Mouse (Mus musculus): ENCODE results near the gene Jmjd1c.
"Not testable (repeated sequence)": the region's sequence is repeated elsewhere in the genome, so short reads cannot be mapped to it uniquely, and the experiment has no call there.

Gene Jmjd1c

GRCm38 (mm10) chr10:67104543-67104942 is 8.6 kb downstream of the Jmjd1c start:
- no peak for DNase-seq (ENCODE audit: low read depth)

GRCm38 (mm10) chr10:67105331-67106217 is 9.6 kb downstream of the Jmjd1c start:
- no peak for DNase-seq (ENCODE audit: low read depth)

DNA sequence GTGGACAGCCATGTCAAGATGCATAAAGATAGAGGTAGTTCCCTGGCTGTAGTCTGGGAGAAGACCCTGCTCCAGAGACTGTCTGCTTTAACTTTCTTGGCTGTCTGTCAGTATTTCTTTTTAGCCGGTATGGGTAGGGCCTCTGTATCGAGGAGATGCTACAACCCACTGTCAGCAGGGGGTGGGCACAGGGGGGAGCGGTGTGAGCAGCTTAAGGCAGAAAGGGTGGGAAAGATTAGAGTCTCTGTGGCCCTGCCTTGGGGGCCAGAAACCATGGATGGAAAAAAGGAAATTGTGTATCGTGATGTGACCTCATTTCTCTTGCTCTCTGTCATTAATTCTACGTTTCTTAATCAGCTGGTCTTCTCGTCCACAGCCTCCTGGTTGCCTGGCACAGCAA is 10.5 kb downstream of the Jmjd1c start:
- no peak for DNase-seq (ENCODE audit: low read depth)

DNA sequence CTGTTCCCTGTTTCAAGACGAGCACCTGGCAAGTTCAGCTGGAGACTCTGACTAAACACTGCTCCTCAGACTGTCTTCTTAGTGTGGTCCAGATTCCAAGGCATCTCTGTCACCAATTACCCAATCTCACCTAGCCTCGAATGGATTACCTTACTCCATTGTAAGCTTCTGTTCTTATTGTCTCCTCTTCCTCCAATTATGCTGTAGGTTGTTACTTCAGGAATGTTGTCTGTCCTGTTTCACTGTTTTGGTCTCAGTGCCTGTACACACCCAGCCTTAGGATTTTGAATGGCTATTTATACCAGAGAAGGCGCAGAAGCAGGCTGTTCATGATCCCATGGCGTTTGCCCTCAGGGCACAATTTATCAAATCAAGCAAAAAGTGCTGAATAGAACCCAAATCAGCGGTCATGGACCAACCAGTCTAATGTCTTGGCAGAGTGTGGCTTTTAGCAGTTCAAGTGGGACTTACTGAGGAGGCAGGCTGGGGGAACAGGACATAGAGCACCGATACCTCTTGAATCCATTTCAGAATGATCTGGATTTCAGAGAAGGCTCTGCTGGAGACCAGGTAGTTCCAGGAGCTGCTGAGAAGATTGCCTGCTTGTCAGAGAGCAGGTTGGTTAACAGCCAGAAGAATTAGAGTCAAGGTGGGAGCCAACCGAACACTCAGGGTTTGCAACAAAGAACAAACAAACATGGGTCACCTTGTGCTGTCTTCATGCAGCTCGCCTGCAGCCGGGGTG is 11.3 kb downstream of the Jmjd1c start:
- no peak for DNase-seq (ENCODE audit: low read depth)

DNA sequence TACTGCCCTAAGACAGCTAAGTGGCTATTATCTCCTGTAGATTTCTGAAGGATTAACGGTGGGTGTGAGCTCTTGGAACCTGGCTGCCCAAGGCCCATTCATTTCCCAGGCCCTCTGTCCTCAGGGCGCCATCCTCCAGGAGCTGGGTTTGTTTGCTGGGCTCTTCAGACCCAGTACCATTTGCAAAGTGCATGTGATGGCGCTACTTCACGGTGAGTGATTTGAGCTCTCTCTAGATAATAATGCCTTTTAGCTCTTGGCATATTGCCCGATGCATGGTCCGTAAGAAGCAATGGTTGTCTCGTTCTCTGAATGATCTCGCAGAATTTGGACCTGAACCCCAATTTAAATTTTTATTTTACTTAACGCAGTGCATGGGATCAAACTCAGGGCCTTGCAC is 12.2 kb downstream of the Jmjd1c start:
- no peak for DNase-seq (ENCODE audit: low read depth)

DNA sequence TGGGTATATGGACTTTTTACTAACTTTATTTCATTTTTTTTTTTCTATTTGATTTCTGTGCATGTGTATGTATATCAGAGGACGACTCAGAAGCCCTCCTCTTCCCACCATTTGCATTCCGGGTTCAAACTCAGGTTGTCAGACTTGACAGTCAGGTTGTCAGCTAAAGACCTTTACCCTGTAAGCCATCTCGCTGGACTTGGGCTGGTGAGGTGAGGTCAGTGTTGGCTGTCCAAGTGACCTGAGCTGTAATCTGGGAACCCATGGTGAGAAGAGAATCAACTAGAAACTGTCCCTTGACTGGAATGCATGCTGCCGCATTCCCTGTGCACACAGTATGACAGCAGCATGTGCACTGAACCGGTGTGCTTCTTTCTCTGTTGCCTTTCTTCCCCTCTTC is 13.7 kb downstream of the Jmjd1c start:
- no peak for DNase-seq (ENCODE audit: low read depth)

GRCm38 (mm10) chr10:67111044-67111798 is 15.3 kb downstream of the Jmjd1c start:
- DNase-seq (ENCODE audit: low read depth), result no peak

GRCm38 (mm10) chr10:67111799-67112177 is 15.9 kb downstream of the Jmjd1c start:
- DNase-seq (ENCODE audit: low read depth), result no peak

DNA sequence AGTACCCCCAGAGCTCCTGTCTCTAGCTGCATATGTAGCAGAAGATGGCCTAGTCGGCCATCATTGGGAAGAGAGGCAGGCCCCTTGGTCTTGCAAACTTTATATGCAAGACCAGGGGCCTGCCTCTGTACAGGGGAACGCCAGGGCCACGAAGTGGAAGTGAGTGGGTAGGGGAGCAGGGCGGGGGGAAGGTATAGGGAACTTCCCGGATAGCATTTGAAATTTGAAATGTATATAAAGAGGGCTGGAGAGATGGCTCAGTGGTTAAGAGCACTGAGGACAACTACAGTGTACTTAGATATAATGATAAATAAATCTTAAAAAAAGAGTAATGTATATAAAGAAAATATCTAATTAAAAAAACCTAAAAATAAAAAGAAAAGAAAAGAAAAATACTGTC is 17.0 kb downstream of the Jmjd1c start:
- not testable (repeated sequence) for DNase-seq (ENCODE audit: low read depth)

GRCm38 (mm10) chr10:67113833-67114232 is 17.9 kb downstream of the Jmjd1c start:
- no peak for DNase-seq (ENCODE audit: low read depth)

GRCm38 (mm10) chr10:67115115-67115514 is 19.2 kb downstream of the Jmjd1c start:
- no peak for DNase-seq (ENCODE audit: low read depth)

GRCm38 (mm10) chr10:67115666-67116091 is 19.8 kb downstream of the Jmjd1c start:
- no peak for DNase-seq (ENCODE audit: low read depth)

- DNase-seq (ENCODE audit: low read depth), result no peak
Observed at GRCm38 (mm10) chr10:67116251-67116650, 20.3 kb downstream of the Jmjd1c start.

DNA sequence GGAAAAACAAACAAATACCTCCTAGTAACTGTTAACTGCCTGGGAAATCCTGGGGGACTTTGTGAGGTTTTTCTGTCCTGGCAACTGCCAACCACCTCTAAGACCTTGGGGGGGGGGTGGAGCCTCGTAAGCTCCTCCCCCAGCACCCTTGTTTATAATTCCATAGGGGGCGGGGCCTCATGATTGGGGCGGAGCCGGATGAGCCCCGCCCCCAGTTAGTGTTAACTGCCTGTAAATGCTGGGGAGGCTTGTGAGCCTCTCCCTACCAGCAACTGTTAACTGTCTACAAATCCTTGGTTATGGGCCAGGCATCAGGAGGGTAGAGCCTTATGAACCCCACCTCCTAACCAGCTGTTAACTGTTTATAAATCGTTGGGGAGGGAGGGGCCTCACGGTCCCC is 23.4 kb downstream of the Jmjd1c start:
- no peak for DNase-seq (ENCODE audit: low read depth)

- DNase-seq (ENCODE audit: low read depth), result no peak
Observed at GRCm38 (mm10) chr10:67120180-67120579, 24.3 kb downstream of the Jmjd1c start.

DNA sequence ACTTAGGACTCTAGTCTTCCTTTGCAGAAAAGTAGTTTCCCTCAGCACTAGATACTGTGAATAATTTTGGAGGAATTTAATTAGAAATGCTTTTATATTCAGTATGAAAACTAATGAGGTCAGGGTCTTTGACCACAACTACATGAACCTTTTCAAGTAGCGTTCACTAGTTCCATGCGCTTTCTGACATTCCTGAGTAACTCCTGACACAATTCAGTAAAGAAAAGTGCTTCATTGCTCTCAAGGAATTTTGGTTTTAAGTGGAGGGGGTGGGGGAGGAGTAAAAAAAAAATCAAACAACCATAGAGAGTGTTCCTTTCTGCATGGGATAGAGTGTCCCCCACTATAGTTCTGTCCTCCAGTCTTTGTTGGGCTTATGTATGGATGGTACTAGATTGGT is 24.7 kb downstream of the Jmjd1c start:
- no peak for DNase-seq (ENCODE audit: low read depth)

GRCm38 (mm10) chr10:67123756-67124155 is 27.8 kb downstream of the Jmjd1c start:
- no peak for DNase-seq (ENCODE audit: low read depth)

GRCm38 (mm10) chr10:67124156-67124555 is 28.2 kb downstream of the Jmjd1c start:
- no peak for DNase-seq (ENCODE audit: low read depth)

- DNase-seq (ENCODE audit: low read depth), result no peak
Observed at GRCm38 (mm10) chr10:67126061-67126858, 30.3 kb downstream of the Jmjd1c start.

- no peak for DNase-seq (ENCODE audit: low read depth)
Observed at GRCm38 (mm10) chr10:67126859-67127758, 31.2 kb downstream of the Jmjd1c start.

GRCm38 (mm10) chr10:67129531-67129930 is 33.6 kb downstream of the Jmjd1c start:
- DNase-seq (ENCODE audit: low read depth), result no peak
